Mouse (Mus musculus) left cerebral cortex, adult 9 months (tissue): ENCODE measurements around the gene Mcoln1.
A peak's percentile ranks its signal among the peaks of the same experiment; 100 is the strongest.

Experiments
- DNase-seq, 2 experiments: peaks; one replicate each; pipeline ENCODE4 v3.0.0; 2022; ENCODE audit warnings: low spot score in 2 of 2

The Mcoln1 gene

GRCm38 (mm10) chr8:3498583-3498982 lies 1.7 kb upstream of the Mcoln1 start:
- no peak for DNase-seq

- DNase-seq = no peak
These were observed 506 bp upstream of the Mcoln1 start for GRCm38 (mm10) chr8:3499751-3500150.

- no peak for DNase-seq
These were observed 2.0 kb downstream of the Mcoln1 start for GRCm38 (mm10) chr8:3502217-3502616.

GRCm38 (mm10) chr8:3507979-3508754 lies 7.9 kb downstream of the Mcoln1 start:
- DNase-seq = no peak

GRCm38 (mm10) chr8:3514681-3515247 lies 14.5 kb downstream of the Mcoln1 start:
- DNase-seq = no peak

- DNase-seq = peak; percentile 73 to 91
These were observed 15.0 kb downstream of the Mcoln1 start, which contains the start of gene Pnpla6 for GRCm38 (mm10) chr8:3515260-3515671. Gene Pnpla6, plus strand, starts transcription at chr8:3515384.

GRCm38 (mm10) chr8:3515771-3516417 lies 15.6 kb downstream of the Mcoln1 start:
- peak in 1 of 2 experiments; percentile 73 for DNase-seq

GRCm38 (mm10) chr8:3516450-3517116 lies 16.3 kb downstream of the Mcoln1 start:
- peak; percentile 91 to 96 for DNase-seq

GRCm38 (mm10) chr8:3517117-3517495 lies 16.8 kb downstream of the Mcoln1 start:
- DNase-seq = no peak

- DNase-seq = no peak
These were observed 21.9 kb downstream of the Mcoln1 start for GRCm38 (mm10) chr8:3522007-3522697.

- no peak for DNase-seq
These were observed 30.6 kb downstream of the Mcoln1 start for GRCm38 (mm10) chr8:3530816-3531215.

GRCm38 (mm10) chr8:3531936-3532335 lies 31.7 kb downstream of the Mcoln1 start:
- DNase-seq = no peak

- DNase-seq = no peak
These were observed 36.0 kb downstream of the Mcoln1 start for GRCm38 (mm10) chr8:3536053-3536841.

GRCm38 (mm10) chr8:3536940-3537339 lies 36.7 kb downstream of the Mcoln1 start:
- DNase-seq = no peak

GRCm38 (mm10) chr8:3537666-3538065 lies 37.4 kb downstream of the Mcoln1 start:
- no peak for DNase-seq

- no peak for DNase-seq
These were observed 38.9 kb downstream of the Mcoln1 start for GRCm38 (mm10) chr8:3539146-3539545.

GRCm38 (mm10) chr8:3540076-3540475 lies 39.8 kb downstream of the Mcoln1 start:
- no peak for DNase-seq

GRCm38 (mm10) chr8:3546511-3546910 lies 46.3 kb downstream of the Mcoln1 start:
- DNase-seq = no peak

- DNase-seq = no peak
These were observed 52.0 kb downstream of the Mcoln1 start for GRCm38 (mm10) chr8:3552240-3552639.

- DNase-seq = no peak
These were observed 55.9 kb downstream of the Mcoln1 start for GRCm38 (mm10) chr8:3556114-3556513.
